Mouse (Mus musculus) liver, postnatal 0 days (tissue): Measurements from ENCODE around the gene Gm28051.

ENCODE experiments used
- CTCF ChIP-seq: sonication (generic); IDR thresholded peaks from 2 replicates; pipeline ENCODE4 v1.5.1; 2016; ENCODE audit warnings: antibody characterized with exemption, low read depth
- EP300 ChIP-seq: IDR thresholded peaks from 2 replicates; pipeline ENCODE4 v1.6.1; 2016; ENCODE audit warnings: antibody characterized with exemption, low read depth, mild to moderate bottlenecking

DNA sequence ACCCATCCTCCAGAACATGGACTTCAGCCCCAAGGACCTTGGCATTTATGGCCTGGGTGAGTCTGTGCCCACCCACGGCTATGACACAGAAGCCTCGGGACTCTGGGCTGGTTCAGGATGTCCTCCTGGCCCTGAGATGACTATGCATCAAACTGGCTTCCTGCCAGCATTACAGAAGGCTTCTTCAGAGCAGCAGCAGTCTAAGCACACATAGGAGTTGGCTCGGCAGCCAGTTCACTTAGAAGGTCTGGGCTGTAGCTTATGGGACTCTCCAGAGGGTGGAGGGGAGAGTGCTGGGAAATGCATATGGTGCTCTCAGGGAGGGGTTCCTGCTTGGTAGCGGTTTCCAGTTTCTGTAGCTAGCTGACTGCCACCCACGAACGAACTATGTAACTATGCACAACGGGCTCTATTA lies 31.8 kb downstream of the Gm28051 start:
- TF ChIP-seq CTCF = no peak
- no peak for TF ChIP-seq EP300
